Mouse (Mus musculus) liver, embryonic 15.5 days (tissue): ENCODE data around the gene Cfap97d2. TPM values are rescaled to one million over a fixed set of nuclear protein-coding genes. Genes with fewer than 3 reads are reported as not detected.

Experiments
- ATAC-seq: fragments of 200-750 bp; cut with Nextera tagmentation; 2 replicates; pipeline ENCODE4 v1.8.0; 2017; ENCODE audit warnings: moderate number of reproducible peaks, mild to moderate bottlenecking, moderate library complexity; ENCODE audit not compliant: insufficient read depth
- H3K27ac ChIP-seq: fragments of 300-500 bp; sonication (generic); replicated peaks from 2 replicates; pipeline ENCODE4 v1.5.1; 2015; ENCODE audit warnings: mild to moderate bottlenecking, inconsistent platforms
- H3K27me3 ChIP-seq: fragments of 300-500 bp; sonication (generic); 2 replicates; pipeline ENCODE4 v1.6.1; 2015; ENCODE audit warnings: mild to moderate bottlenecking, inconsistent platforms
- H3K36me3 ChIP-seq: fragments of 300-500 bp; sonication (generic); replicated peaks from 2 replicates; pipeline ENCODE4 v1.6.1; 2015; ENCODE audit warnings: moderate library complexity, mild to moderate bottlenecking, inconsistent platforms
- H3K4me1 ChIP-seq: fragments of 300-500 bp; sonication (generic); replicated peaks from 2 replicates; pipeline ENCODE4 v1.6.1; 2015; ENCODE audit warnings: inconsistent platforms
- H3K4me2 ChIP-seq: fragments of 300-500 bp; sonication (generic); 2 replicates; pipeline ENCODE4 v1.6.1; 2015; ENCODE audit warnings: moderate library complexity, mild to moderate bottlenecking, inconsistent platforms
- H3K4me3 ChIP-seq: fragments of 300-500 bp; sonication (generic); replicated peaks from 2 replicates; pipeline ENCODE4 v1.5.1; 2015; ENCODE audit warnings: mild to moderate bottlenecking, inconsistent platforms
- H3K9ac ChIP-seq: fragments of 300-500 bp; sonication (generic); 2 replicates; pipeline ENCODE4 v1.6.1; 2015; ENCODE audit warnings: moderate library complexity, mild to moderate bottlenecking, inconsistent platforms
- H3K9me3 ChIP-seq: fragments of 300-500 bp; sonication (generic); replicated peaks from 2 replicates; pipeline ENCODE4 v1.6.1; 2016; ENCODE audit warnings: inconsistent platforms
- WGBS: fragments of 180-500 bp; shearing (Covaris S2); methylation state at CpG from one replicate; pipeline ENCODE4 v1.1.7; 2015; ENCODE audit warnings: mixed read lengths; ENCODE audit not compliant: insufficient replicate concordance; 5-methylcytosine and 5-hydroxymethylcytosine counted together
- polyA plus RNA-seq: library from polyadenylated mRNA; unstranded; fragments of >200 nt; fragmentation: Nextera tagmentation; extraction: Ambion mirVana; gene quantifications from 2 replicates; pipeline ENCODE4 v1.2.1, GENCODE M21; 2015

Cfap97d2 gene
- polyA plus RNA-seq, 1 experiment from 2014 or later: not detected

DNA sequence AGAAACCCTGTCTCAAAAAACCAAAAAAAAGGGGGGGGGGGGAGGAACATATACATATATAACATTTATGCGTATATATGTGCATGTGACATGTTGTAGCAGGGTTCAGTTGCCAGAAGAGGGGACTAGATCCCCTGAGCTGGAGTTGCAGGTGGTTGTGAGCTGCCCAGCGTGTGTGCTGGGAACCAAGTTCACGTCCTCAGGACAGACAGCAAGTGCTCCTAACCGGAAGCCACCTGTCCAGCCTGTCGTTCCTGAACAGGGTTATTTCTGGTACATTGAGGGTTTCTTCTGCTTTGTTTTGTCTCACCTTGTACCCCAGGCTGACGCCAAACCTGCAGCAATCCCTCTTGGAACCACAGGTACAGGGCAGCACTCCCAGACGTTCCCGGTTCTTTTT lies 83.9 kb downstream of the Cfap97d2 start:
- H3K9me3 ChIP-seq: no peaks in the 10 kb centered on the region
- no peak for ATAC-seq
- H3K36me3 ChIP-seq: peaks cover 27% of the 10 kb centered on the region
- H3K9ac ChIP-seq: no peak overlapping the region
- H3K4me1 ChIP-seq: peaks cover 11% of the 10 kb centered on the region
- no peak overlapping the region for H3K4me3 ChIP-seq
- H3K27me3 ChIP-seq: no peaks in the 10 kb centered on the region
- no peak overlapping the region for H3K4me2 ChIP-seq
- H3K27ac ChIP-seq: no peak overlapping the region
- whole genome bisulfite sequencing: 80% methylated on average over 8 of the region's 8 CpGs

Other genes starting within 250 kb of the Cfap97d2 start
- gene Gas6, start 211.4 kb upstream of the Cfap97d2 start, polyA plus RNA-seq: 7.1 and 7.5 TPM in 2 replicates
- gene 1700029H14Rik, start 143.4 kb upstream of the Cfap97d2 start, polyA plus RNA-seq: not detected in 2 replicates
- 16.4 and 19.0 TPM in 2 replicates for gene Rasa3, start 28.3 kb upstream of the Cfap97d2 start, polyA plus RNA-seq
- gene Cdc16, start 51.8 kb downstream of the Cfap97d2 start, polyA plus RNA-seq: 42.8 and 46.4 TPM in 2 replicates
- gene Upf3a, start 79.7 kb downstream of the Cfap97d2 start, polyA plus RNA-seq: 11.0 and 11.2 TPM in 2 replicates
- gene AF366264, start 132.5 kb downstream of the Cfap97d2 start, polyA plus RNA-seq: not detected in 2 replicates
- 9.5 and 10.1 TPM in 2 replicates for gene Champ1, start 163.8 kb downstream of the Cfap97d2 start, polyA plus RNA-seq
- gene Coprs, start 184.4 kb downstream of the Cfap97d2 start, polyA plus RNA-seq: 5.2 and 5.3 TPM in 2 replicates